Comparison of ENCODE assay signal across 8 mouse cellular contexts in the genomic region with DNA sequence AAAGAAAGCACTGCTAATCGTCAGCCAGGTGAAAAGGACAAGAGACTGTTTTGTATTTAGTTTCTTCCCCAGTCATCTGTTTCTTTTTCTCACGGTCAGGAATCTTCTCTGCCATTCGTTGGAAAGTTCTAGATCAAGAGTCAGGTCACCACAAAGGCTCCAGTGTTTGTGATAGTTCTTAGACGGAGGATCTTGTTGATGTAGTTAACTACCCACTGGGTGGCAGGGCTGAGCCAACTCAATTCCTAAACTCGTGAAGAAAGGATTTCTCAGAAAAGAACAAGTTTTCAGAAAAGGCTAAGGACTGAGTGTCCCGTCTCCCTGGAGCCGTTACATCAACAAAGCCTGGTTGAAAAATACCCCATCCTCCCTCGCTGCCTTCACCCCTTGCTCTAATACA. TPM values are rescaled to one million over a fixed set of nuclear protein-coding genes. Genes with fewer than 3 reads are reported as not detected.
DNase-seq lines count a peak whose midpoint lies in the region; ATAC-seq and TF ChIP-seq lines count a peak whose summit lies in the region.

No protein-coding gene starts in this region.

- H3ac ChIP-seq in C2C12 (ENCODE audit: control insufficient read depth, insufficient read length, low read depth): peak overlapping the region; percentile 18

- ATAC-seq in activated CD4-positive, CD25-positive, alpha-beta regulatory T cell, adult 4 months: peak; percentile 58
- ATAC-seq in neural tube, embryonic 15.5 days (ENCODE audit: low FRiP score): no peak

- no peaks in the 10 kb centered on the region for H3K36me3 ChIP-seq in C2C12 (ENCODE audit: control insufficient read depth, insufficient read depth)
- no peaks in the 10 kb centered on the region for H3K36me3 ChIP-seq in neural tube, embryonic 15.5 days

- H3K79me2 ChIP-seq in C2C12 (ENCODE audit: control insufficient read depth, insufficient read depth): no peaks in the 10 kb centered on the region

- H3K79me3 ChIP-seq in C2C12 (ENCODE audit: low read depth): no peaks in the 10 kb centered on the region

- no peak overlapping the region for H3K9ac ChIP-seq in neural tube, embryonic 15.5 days (replicated peaks)

- H3K27ac ChIP-seq in gastrocnemius, adult 2 months: peak overlapping the region; percentile 99
- no peak overlapping the region for H3K27ac ChIP-seq in neural tube, embryonic 15.5 days (replicated peaks)

- no peaks in the 10 kb centered on the region for H3K9me3 ChIP-seq in neural tube, embryonic 15.5 days (replicated peaks)

- intact Hi-C loops in gastrocnemius, adult 2 months (cut with DNase I): loop anchor here (1.0 kb wide), 1 partner anchor 29 kb away; no protein-coding TSS in a partner anchor

- H3K4me2 ChIP-seq in neural tube, embryonic 15.5 days: no peak overlapping the region

- peak; percentile 95 for DNase-seq in heart, adult 11 months
- DNase-seq in heart, adult 8-10 months (ENCODE audit: low spot score): no peak
- DNase-seq in gastrocnemius, adult 2 months: peak; percentile 68
- peak; percentile 84 for DNase-seq in kidney, postnatal 14 days
- DNase-seq in mesoderm, embryonic 11.5 days (ENCODE audit: low read depth, low spot score): peak; percentile 50

- peaks cover 12% of the 10 kb centered on the region for H3K4me1 ChIP-seq in neural tube, embryonic 15.5 days

- no peak overlapping the region for H3K4me3 ChIP-seq in C2C12 (ENCODE audit: insufficient read depth, poor library complexity, severe bottlenecking)
- H3K4me3 ChIP-seq in gastrocnemius, adult 2 months: peak overlapping the region; percentile 51
- H3K4me3 ChIP-seq in neural tube, embryonic 15.5 days (replicated peaks): no peak overlapping the region

- no peak for TF ChIP-seq CTCF in C2C12 (IDR thresholded peaks at IDR 0.05; ENCODE audit: control insufficient read depth, insufficient read depth, insufficient read length)
- TF ChIP-seq CTCF in gastrocnemius, adult 2 months (IDR thresholded peaks at IDR 0.05): peak; percentile 74

- H3K27me3 ChIP-seq in C2C12 (ENCODE audit: control insufficient read depth, insufficient read depth, insufficient read length): no peaks in the 10 kb centered on the region
- H3K27me3 ChIP-seq in neural tube, embryonic 15.5 days (replicated peaks): no peaks in the 10 kb centered on the region

- WGBS in neural tube, embryonic 15.5 days: 23% methylated on average over 8 of the region's 8 CpGs

TF ChIP-seq in C2C12, 6 proteins besides CTCF, POLR2A, EP300 and RAD21:
- TF ChIP-seq FOSL1 (IDR thresholded peaks at IDR 0.05; ENCODE audit: insufficient read depth, low read length, poor library complexity, severe bottlenecking) (no peak), MYOG (IDR thresholded peaks at IDR 0.05; ENCODE audit: control insufficient read depth, extremely low read depth, insufficient read length) (no peak)

RNA-seq across cellular contexts. Expression of gene Txnip, which starts 6.6 kb away (rescaled TPM):
- 100 to 1,000 TPM; 346 to 908 (median 654) TPM for total RNA-seq in heart, adult 8-10 months (2022)
- 1.2 TPM for polyA plus RNA-seq in C2C12 (2012; fragmentation: generic; extraction: Trizol)
- polyA plus RNA-seq in activated CD4-positive, CD25-positive, alpha-beta regulatory T cell, adult 4 months (2017; shearing (Covaris generic)): 100 to 1,000 TPM; 276 to 326 TPM
- 100 to 1,000 TPM; 541 to 557 TPM for total RNA-seq in gastrocnemius, adult 2 months (2021)
- 52.5 and 72.5 TPM in 2 replicates for polyA plus RNA-seq in neural tube, embryonic 15.5 days (2015; fragmentation: Nextera tagmentation; extraction: Ambion mirVana)

RNA-seq across cellular contexts. Expression of gene Gm16253, which starts 25.6 kb away (rescaled TPM):
- 1 to 10 TPM in 3 of 4 experiments, not detected in 1; 2.5 to 3.3 (median 3.2) TPM for total RNA-seq in heart, adult 8-10 months (2022)
- polyA plus RNA-seq in C2C12 (2012; fragmentation: generic; extraction: Trizol): 0.20 TPM
- not detected for polyA plus RNA-seq in activated CD4-positive, CD25-positive, alpha-beta regulatory T cell, adult 4 months (2017; shearing (Covaris generic))
- total RNA-seq in gastrocnemius, adult 2 months (2021): 1 to 10 TPM in 1 of 2 experiments, not detected in 1; 1.1 TPM
- 1.8 TPM in 2 replicates for polyA plus RNA-seq in neural tube, embryonic 15.5 days (2015; fragmentation: Nextera tagmentation; extraction: Ambion mirVana)

RNA-seq across cellular contexts. Expression of gene Hfe2, which starts 26.2 kb away (rescaled TPM):
- 100 to 1,000 TPM; 271 to 333 (median 312) TPM for total RNA-seq in heart, adult 8-10 months (2022)
- 0.23 TPM for polyA plus RNA-seq in C2C12 (2012; fragmentation: generic; extraction: Trizol)
- polyA plus RNA-seq in activated CD4-positive, CD25-positive, alpha-beta regulatory T cell, adult 4 months (2017; shearing (Covaris generic)): not detected
- 100 to 1,000 TPM; 590 to 675 TPM for total RNA-seq in gastrocnemius, adult 2 months (2021)
- 2.4 and 3.0 TPM in 2 replicates for polyA plus RNA-seq in neural tube, embryonic 15.5 days (2015; fragmentation: Nextera tagmentation; extraction: Ambion mirVana)

RNA-seq across cellular contexts. Expression of gene Polr3gl, which starts 42.8 kb away (rescaled TPM):
- 10 to 100 TPM; 31.7 to 35.2 (median 34.7) TPM for total RNA-seq in heart, adult 8-10 months (2022)
- polyA plus RNA-seq in C2C12 (2012; fragmentation: generic; extraction: Trizol): 6.2 TPM
- 10 to 100 TPM; 25.1 to 35.6 TPM for polyA plus RNA-seq in activated CD4-positive, CD25-positive, alpha-beta regulatory T cell, adult 4 months (2017; shearing (Covaris generic))
- 10 to 100 TPM; 44.5 to 48.3 TPM for total RNA-seq in gastrocnemius, adult 2 months (2021)
- polyA plus RNA-seq in neural tube, embryonic 15.5 days (2015; fragmentation: Nextera tagmentation; extraction: Ambion mirVana): 35.2 and 35.8 TPM in 2 replicates

RNA-seq across cellular contexts. Expression of gene Ankrd34a, which starts 45.2 kb away (rescaled TPM):
- total RNA-seq in heart, adult 8-10 months (2022): 1 to 10 TPM; 1.1 to 2.5 (median 2.0) TPM
- polyA plus RNA-seq in C2C12 (2012; fragmentation: generic; extraction: Trizol): 3.7 TPM
- polyA plus RNA-seq in activated CD4-positive, CD25-positive, alpha-beta regulatory T cell, adult 4 months (2017; shearing (Covaris generic)): not detected
- total RNA-seq in gastrocnemius, adult 2 months (2021): under 1 TPM; 0.41 to 0.92 TPM
- 18.6 and 21.0 TPM in 2 replicates for polyA plus RNA-seq in neural tube, embryonic 15.5 days (2015; fragmentation: Nextera tagmentation; extraction: Ambion mirVana)

Comparison
In these comparisons a context has a peak if more than half of its experiments do, and no peak if none do; other contexts are left out.
1. RNA of gene Txnip, which starts 6.6 kb away (polyA plus RNA-seq): 276 to 326 TPM in activated CD4-positive, CD25-positive, alpha-beta regulatory T cell, adult 4 months and 52.5 to 72.5 TPM in neural tube, embryonic 15.5 days; 1.2 TPM in C2C12 (single experiment); every median in the first group is over 10 times any median in the second.